Mouse (Mus musculus) gastrocnemius, postnatal 10 days (tissue): Measurements from ENCODE around the gene Ntan1. TPM values are rescaled to one million over a fixed set of nuclear protein-coding genes. Genes with fewer than 3 reads are reported as not detected.
"Not testable (repeated sequence)": the region's sequence is repeated elsewhere in the genome, so short reads cannot be mapped to it uniquely, and the experiment has no call there.

Source experiments
- DNase-seq: peaks from one replicate; pipeline ENCODE4 v3.0.0; 2021; ENCODE audit warnings: mixed read lengths
- long read RNA-seq, 2 experiments: library from polyadenylated mRNA; stranded (forward); transcript quantifications; one replicate each; pipeline ENCODE4 v2.0.0; 2021
- total RNA-seq, 2 experiments: library from RNA; stranded (reverse); gene quantifications; 2 replicates each; pipeline ENCODE4 v1.2.3; 2021

Gene Ntan1
- total RNA-seq = 10 to 100 TPM; 44.9 to 49.9 TPM
- long read RNA-seq, experiment 1, transcript Ntan1-201 (10 exons, 1,175 nt) = major isoform, 14 of 40 reads
- long read RNA-seq, experiment 1, transcript Ntan1-205 (9 exons, 1,014 nt) = minor isoform, 8 of 40 reads
- long read RNA-seq, experiment 1, partial matches to known transcripts = 2 of 40 reads
- long read RNA-seq, experiment 1, other reads (novel, unspliced or antisense) = 14 of 40 reads
- long read RNA-seq, experiment 2, transcript Ntan1-205 (9 exons, 1,014 nt) = minor isoform, 9 of 44 reads
- long read RNA-seq, experiment 2, transcript Ntan1-201 (10 exons, 1,175 nt) = major isoform, 13 of 44 reads
- long read RNA-seq, experiment 2, transcript Ntan1-202 (9 exons, 984 nt) = minor isoform, 7 of 44 reads
- long read RNA-seq, experiment 2, partial matches to known transcripts = 0 of 44 reads
- long read RNA-seq, experiment 2, other reads (novel, unspliced or antisense) = 15 of 44 reads

- peak; percentile 98 for DNase-seq
Observed at GRCm38 (mm10) chr16:13818560-13819393, at the start of gene Ntan1. TSS of gene Ntan1 (plus strand) at chr16:13818845.

GRCm38 (mm10) chr16:13771603-13772002 lies 47.0 kb upstream of the Ntan1 start:
- not testable (repeated sequence) for DNase-seq

- not testable (repeated sequence) for DNase-seq
Observed at GRCm38 (mm10) chr16:13772051-13772450, 46.6 kb upstream of the Ntan1 start.

- DNase-seq = not testable (repeated sequence)
Observed at GRCm38 (mm10) chr16:13774011-13774410, 44.6 kb upstream of the Ntan1 start.

- DNase-seq = not testable (repeated sequence)
Observed at GRCm38 (mm10) chr16:13774651-13775050, 44.0 kb upstream of the Ntan1 start.

GRCm38 (mm10) chr16:13780353-13781036 lies 38.1 kb upstream of the Ntan1 start, which contains the start of gene Rrn3:
TSS of gene Rrn3 (plus strand) at chr16:13780708.
- peak; percentile 88 for DNase-seq

GRCm38 (mm10) chr16:13781216-13781615 lies 37.4 kb upstream of the Ntan1 start:
- no peak for DNase-seq

- DNase-seq = no peak
Observed at GRCm38 (mm10) chr16:13785932-13786331, 32.7 kb upstream of the Ntan1 start.

GRCm38 (mm10) chr16:13793441-13793840 lies 25.2 kb upstream of the Ntan1 start:
- DNase-seq = not testable (repeated sequence)

GRCm38 (mm10) chr16:13796746-13797175 lies 21.9 kb upstream of the Ntan1 start:
- DNase-seq = no peak

GRCm38 (mm10) chr16:13801231-13801630 lies 17.4 kb upstream of the Ntan1 start:
- no peak for DNase-seq

- no peak for DNase-seq
Observed at GRCm38 (mm10) chr16:13804666-13805065, 14.0 kb upstream of the Ntan1 start.

- no peak for DNase-seq
Observed at GRCm38 (mm10) chr16:13807616-13808015, 11.0 kb upstream of the Ntan1 start.

GRCm38 (mm10) chr16:13808410-13808809 lies 10.2 kb upstream of the Ntan1 start:
- DNase-seq = no peak

- no peak for DNase-seq
Observed at GRCm38 (mm10) chr16:13812152-13812551, 6.5 kb upstream of the Ntan1 start.

- DNase-seq = no peak
Observed at GRCm38 (mm10) chr16:13813200-13813599, 5.4 kb upstream of the Ntan1 start.

- DNase-seq = no peak
Observed at GRCm38 (mm10) chr16:13819394-13819743, 724 bp downstream of the Ntan1 start.

- no peak for DNase-seq
Observed at GRCm38 (mm10) chr16:13819806-13820500, 1.3 kb downstream of the Ntan1 start.

- no peak for DNase-seq
Observed at GRCm38 (mm10) chr16:13820771-13821170, 2.1 kb downstream of the Ntan1 start.

- no peak for DNase-seq
Observed at GRCm38 (mm10) chr16:13825781-13826490, 7.3 kb downstream of the Ntan1 start.

GRCm38 (mm10) chr16:13826511-13826910 lies 7.9 kb downstream of the Ntan1 start:
- no peak for DNase-seq
